Mouse (Mus musculus) neural tube, embryonic 13.5 days (tissue): Measurements from ENCODE around the gene Rasa2. TPM values are rescaled to one million over a fixed set of nuclear protein-coding genes. Genes with fewer than 3 reads are reported as not detected.

Experiments used
- ATAC-seq: fragments of 200-750 bp; cut with Nextera tagmentation; 2 replicates; pipeline ENCODE4 v1.8.0; 2017; ENCODE audit warnings: low read depth, mild to moderate bottlenecking, moderate TSS enrichment, moderate library complexity
- H3K27ac ChIP-seq: fragments of 300-500 bp; sonication (generic); replicated peaks from 2 replicates; pipeline ENCODE4 v1.5.1; 2015; ENCODE audit warnings: moderate library complexity, mild to moderate bottlenecking, inconsistent platforms
- H3K27me3 ChIP-seq: fragments of 300-500 bp; sonication (generic); 2 replicates; pipeline ENCODE4 v1.6.1; 2015; ENCODE audit warnings: mild to moderate bottlenecking, inconsistent platforms
- H3K36me3 ChIP-seq: fragments of 300-500 bp; sonication (generic); 2 replicates; pipeline ENCODE4 v1.6.1; 2015; ENCODE audit warnings: mild to moderate bottlenecking, inconsistent platforms
- H3K4me1 ChIP-seq: fragments of 300-500 bp; sonication (generic); replicated peaks from 2 replicates; pipeline ENCODE4 v1.6.1; 2015; ENCODE audit warnings: inconsistent platforms
- H3K4me2 ChIP-seq: fragments of 300-500 bp; sonication (generic); 2 replicates; pipeline ENCODE4 v1.6.1; 2015; ENCODE audit warnings: inconsistent platforms, mild to moderate bottlenecking, moderate library complexity
- H3K4me3 ChIP-seq: fragments of 300-500 bp; sonication (generic); 2 replicates; pipeline ENCODE4 v1.5.1; 2015; ENCODE audit warnings: mild to moderate bottlenecking, inconsistent platforms
- H3K9ac ChIP-seq: fragments of 300-500 bp; sonication (generic); 2 replicates; pipeline ENCODE4 v1.6.1; 2015; ENCODE audit warnings: moderate library complexity, mild to moderate bottlenecking, inconsistent platforms
- H3K9me3 ChIP-seq: fragments of 300-500 bp; sonication (generic); 2 replicates; pipeline ENCODE4 v1.6.1; 2016; ENCODE audit warnings: inconsistent platforms
- WGBS: fragments of 180-500 bp; shearing (Covaris S2); methylation state at CpG from one replicate; pipeline ENCODE4 v1.1.7; 2015; 5-methylcytosine and 5-hydroxymethylcytosine counted together
- polyA plus RNA-seq: library from polyadenylated mRNA; unstranded; fragments of >200 nt; fragmentation: Nextera tagmentation; extraction: Ambion mirVana; gene quantifications from 2 replicates; pipeline ENCODE4 v1.2.1, GENCODE M21; 2015

Rasa2 gene
- polyA plus RNA-seq, 1 experiment from 2014 or later: 16.3 TPM

DNA sequence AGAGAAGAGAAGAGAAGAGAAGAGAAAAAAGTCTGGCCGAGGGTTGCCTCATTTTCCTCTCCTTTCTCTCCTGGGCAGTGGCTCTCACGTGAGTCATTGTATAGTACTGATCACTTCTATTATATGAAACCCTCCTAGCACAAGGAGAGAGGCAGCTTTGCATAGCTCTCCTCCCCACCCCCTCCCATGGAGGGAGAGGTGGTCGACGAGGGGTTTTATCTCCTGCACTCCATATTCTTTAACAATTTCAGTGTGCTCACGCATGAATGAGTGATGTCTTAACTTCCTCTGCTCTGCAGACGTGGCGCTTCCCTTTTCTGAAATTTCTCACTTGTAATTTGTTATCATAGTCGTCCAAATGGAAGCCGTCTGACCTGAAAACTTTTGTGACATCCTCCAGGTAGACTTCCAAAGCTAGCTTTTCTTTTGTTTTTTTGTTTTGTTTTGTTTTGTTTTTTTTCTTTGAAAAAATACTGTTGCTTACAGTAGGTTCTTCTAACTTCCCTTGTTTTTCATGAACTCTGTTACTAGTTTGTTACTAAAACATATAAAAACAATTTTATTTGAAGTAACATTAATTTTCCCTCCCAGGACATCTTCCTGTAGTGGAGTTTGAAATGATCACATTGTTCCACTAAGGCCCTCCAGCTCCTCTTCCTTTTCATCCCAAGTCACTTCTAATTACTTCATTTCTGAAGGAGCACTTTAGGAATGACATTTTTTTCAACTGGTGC is 5.2 kb upstream of the Rasa2 start:
- Histone ChIP-seq H3K27me3 (peaks cover 7% of the 10 kb centered on the region; the same call in 1 of the 2 replicates), H3K4me1 (peaks cover 5% of the 10 kb centered on the region)

DNA sequence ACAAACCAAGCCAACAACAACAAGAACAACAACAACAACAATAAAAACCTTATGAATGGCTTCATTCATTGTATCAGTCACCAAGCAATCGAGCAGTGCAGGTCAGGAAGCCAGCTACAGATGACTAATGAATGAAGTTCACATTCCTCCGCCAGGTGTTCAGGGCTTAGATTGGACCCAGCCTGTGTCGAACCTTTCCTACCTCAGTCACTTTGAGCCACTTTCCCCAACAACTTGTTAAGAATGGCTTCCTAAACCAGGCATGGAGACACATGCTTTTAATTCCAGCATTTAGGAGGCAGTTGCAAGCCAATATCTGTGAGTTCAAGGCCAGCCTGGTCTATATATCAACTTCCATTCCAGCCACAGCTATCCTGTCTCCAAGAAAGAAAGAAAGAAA is 4.5 kb upstream of the Rasa2 start:
- peaks cover 6% of the 10 kb centered on the region for H3K4me1 ChIP-seq
- 78% methylated on average over 3 of the region's 3 CpGs for WGBS
- H3K9ac ChIP-seq: no peak overlapping the region
- H3K27ac ChIP-seq: no peak overlapping the region
- peaks cover 7% of the 10 kb centered on the region; the same call in 1 of the 2 replicates for H3K27me3 ChIP-seq
- no peaks in the 10 kb centered on the region for H3K36me3 ChIP-seq
- no peak overlapping the region for H3K4me3 ChIP-seq
- H3K9me3 ChIP-seq: no peaks in the 10 kb centered on the region
- ATAC-seq: no peak
- H3K4me2 ChIP-seq: no peak overlapping the region

More for the DNA sequence above, 5.2 kb upstream of the Rasa2 start:
- 60% methylated on average over 9 of the region's 9 CpGs for WGBS
- Histone ChIP-seq H3K9ac (no peak overlapping the region), H3K9me3 (no peaks in the 10 kb centered on the region), H3K36me3 (no peaks in the 10 kb centered on the region), H3K4me2 (no peak overlapping the region), H3K4me3 (no peak overlapping the region), H3K27ac (no peak overlapping the region)
- ATAC-seq: no peak

DNA sequence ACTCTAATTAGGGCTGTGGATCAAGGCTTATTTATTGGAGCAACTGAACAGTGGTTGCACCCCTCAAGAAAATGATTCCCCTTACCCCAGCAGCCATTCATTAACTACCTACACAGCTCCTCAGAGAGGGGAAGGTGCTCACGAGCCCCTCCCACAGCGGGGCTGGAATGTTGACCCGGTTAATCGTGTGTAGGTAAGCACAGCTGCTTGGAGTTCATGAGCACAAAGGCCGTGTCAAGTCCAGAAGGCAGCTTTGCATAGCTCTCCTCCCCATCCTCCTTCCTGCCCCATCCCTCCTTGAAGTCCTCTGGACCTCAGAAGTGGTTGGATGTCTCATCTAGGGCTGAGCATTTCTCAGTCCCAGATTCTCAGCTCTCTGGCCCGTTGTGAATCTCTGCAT is 3.8 kb upstream of the Rasa2 start:
- H3K9ac ChIP-seq: no peak overlapping the region
- no peaks in the 10 kb centered on the region for H3K36me3 ChIP-seq
- peaks cover 7% of the 10 kb centered on the region for H3K4me1 ChIP-seq
- no peak overlapping the region for H3K4me3 ChIP-seq
- no peak overlapping the region for H3K27ac ChIP-seq
- no peak overlapping the region for H3K4me2 ChIP-seq
- WGBS: 79% methylated on average over 6 of the region's 6 CpGs
- ATAC-seq: no peak
- peaks cover 7% of the 10 kb centered on the region; the same call in 1 of the 2 replicates for H3K27me3 ChIP-seq
- H3K9me3 ChIP-seq: no peaks in the 10 kb centered on the region

DNA sequence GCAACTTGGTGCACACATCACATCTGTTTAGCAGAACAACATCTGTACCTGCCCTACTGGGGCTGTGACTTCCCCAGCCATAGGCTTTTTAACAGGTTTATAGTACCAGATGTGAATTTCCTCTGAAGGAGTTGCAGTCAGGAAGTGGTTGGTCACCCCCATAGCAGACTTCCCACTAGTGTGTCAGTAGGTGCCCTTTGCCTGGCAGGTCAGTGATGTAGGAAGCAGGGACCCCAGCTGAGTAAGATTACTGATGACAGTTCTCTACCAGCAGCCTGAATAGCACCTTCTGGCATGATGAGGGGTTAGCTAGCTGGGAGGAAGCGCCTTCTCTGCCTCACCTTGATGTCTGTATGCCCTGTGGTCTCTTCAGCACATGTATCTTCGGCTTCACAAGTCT is 2.4 kb upstream of the Rasa2 start:
- no peak overlapping the region for H3K4me3 ChIP-seq
- no peak overlapping the region for H3K9ac ChIP-seq
- H3K36me3 ChIP-seq: no peaks in the 10 kb centered on the region
- peaks cover 7% of the 10 kb centered on the region; the same call in 1 of the 2 replicates for H3K27me3 ChIP-seq
- H3K4me1 ChIP-seq: peaks cover 15% of the 10 kb centered on the region
- no peak overlapping the region for H3K4me2 ChIP-seq
- no peak for ATAC-seq
- no peaks in the 10 kb centered on the region for H3K9me3 ChIP-seq
- WGBS: 88% methylated on average over 2 of the region's 2 CpGs
- H3K27ac ChIP-seq: no peak overlapping the region

DNA sequence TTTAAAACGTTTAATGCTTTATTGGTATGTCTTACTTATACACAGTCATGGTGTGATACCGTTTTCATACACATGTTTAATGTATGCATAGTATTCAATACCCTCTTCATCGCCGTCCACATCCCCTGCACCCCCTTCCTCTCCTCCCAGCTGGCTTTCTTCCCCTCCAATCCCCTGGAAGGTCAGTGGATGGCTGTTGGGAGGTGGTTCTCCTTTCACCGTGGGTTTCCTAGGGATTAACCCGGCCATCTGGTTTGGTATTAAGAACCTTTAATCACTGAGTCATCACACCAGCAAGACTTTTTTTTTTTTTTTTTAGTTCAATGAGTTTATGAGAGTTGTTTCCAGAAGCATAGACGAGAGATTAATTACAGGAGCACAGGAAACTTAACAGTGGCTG is 1.3 kb upstream of the Rasa2 start:
- WGBS: 65% methylated on average over 7 of the region's 7 CpGs
- ATAC-seq: no peak
- Histone ChIP-seq H3K27ac (no peak overlapping the region), H3K9me3 (no peaks in the 10 kb centered on the region), H3K9ac (no peak overlapping the region), H3K27me3 (peaks cover 7% of the 10 kb centered on the region; the same call in 1 of the 2 replicates), H3K4me3 (no peak overlapping the region), H3K4me1 (peaks cover 17% of the 10 kb centered on the region), H3K4me2 (no peak overlapping the region), H3K36me3 (no peaks in the 10 kb centered on the region)

DNA sequence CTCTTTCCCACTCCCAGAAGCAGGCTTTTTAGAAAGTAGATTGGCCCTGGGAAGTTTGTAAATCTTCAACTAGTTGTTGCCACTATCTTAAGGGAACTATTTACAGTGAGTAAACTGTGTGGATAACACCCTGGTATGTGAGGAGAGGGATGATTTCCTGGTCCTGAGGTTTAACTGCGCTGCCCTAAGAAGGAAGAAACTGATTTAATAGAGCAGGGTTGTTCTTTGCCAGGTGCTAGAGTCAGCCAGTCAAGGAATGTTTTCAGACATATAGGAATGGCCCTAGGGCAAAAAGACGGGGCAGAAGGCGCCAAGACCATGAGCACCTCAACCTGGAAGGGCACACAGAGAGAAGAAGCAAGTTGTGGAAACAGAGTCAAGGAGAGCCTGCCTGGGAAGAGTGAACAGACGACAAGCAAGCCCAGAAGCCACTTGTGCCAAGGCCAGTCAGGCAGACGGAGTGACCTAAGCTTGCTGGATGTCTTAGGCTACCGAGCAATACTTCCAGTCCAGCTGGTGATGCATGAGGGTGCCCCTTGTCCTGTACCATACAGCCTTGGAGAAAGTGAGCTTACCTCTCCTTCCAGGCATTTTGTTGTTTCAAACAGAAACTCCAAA is 765 bp upstream of the Rasa2 start:
- no peak overlapping the region for H3K27ac ChIP-seq

DNA sequence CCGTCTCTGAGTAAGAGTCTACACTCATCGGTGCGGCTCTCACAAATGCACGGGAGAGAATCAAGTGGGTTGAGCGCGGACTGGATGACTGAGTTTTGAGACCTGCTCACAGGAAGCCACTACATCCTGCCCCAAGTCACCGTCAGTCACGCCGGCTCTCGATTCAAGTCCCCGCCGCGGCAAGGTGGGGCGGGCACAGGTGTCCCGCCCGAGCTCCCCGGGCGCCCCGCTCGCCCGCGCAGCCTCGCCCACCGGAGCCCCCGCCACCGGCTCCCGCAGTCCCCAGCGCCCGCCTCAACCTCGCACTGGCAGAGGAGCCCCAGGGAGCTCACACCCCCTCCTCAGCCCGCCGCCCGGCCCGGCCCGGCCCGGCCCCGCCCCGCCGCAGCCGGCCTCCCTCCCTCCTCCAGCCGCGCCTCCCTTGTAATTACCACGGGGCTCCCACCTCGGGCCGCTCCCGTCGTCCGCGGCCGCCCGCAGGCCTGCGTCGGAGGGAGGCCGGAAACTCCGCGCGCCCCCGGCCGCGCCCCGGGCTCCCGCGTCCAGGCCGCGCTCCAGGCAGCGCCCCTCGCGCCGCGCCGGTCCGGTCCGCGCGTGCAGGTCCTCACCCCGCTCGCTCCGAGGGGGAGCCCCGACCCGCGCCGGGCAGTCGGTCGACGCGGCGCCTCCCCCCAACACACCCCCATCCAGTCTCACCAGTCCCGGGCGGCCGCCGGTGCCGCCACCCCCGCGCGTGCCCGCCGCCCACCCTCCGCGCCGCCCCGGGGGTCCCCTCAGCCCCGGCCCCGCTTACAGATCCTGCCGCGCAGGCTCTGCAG is 637 bp downstream of the Rasa2 start:
- Histone ChIP-seq H3K9ac (peak overlapping the region; percentile 98), H3K36me3 (no peaks in the 10 kb centered on the region), H3K4me1 (peaks cover 22% of the 10 kb centered on the region), H3K9me3 (no peaks in the 10 kb centered on the region), H3K27me3 (peaks cover 7% of the 10 kb centered on the region; the same call in 1 of the 2 replicates), H3K4me2 (peak overlapping the region; percentile 74), H3K4me3 (peak overlapping the region; percentile 87), H3K27ac (peak overlapping the region; percentile 98)
- peak; percentile 86 for ATAC-seq
- under 1% methylated on average over 83 of the region's 105 CpGs for WGBS

More for the DNA sequence above, 765 bp upstream of the Rasa2 start:
- ATAC-seq: no peak
- Histone ChIP-seq H3K27me3 (peaks cover 7% of the 10 kb centered on the region; the same call in 1 of the 2 replicates), H3K36me3 (no peaks in the 10 kb centered on the region), H3K9ac (no peak overlapping the region), H3K9me3 (no peaks in the 10 kb centered on the region), H3K4me3 (peak overlapping the region; percentile 87; the same call in 1 of the 2 replicates), H3K4me2 (peak overlapping the region; percentile 74), H3K4me1 (peaks cover 22% of the 10 kb centered on the region)
- WGBS: 68% methylated on average over 6 of the region's 6 CpGs

DNA sequence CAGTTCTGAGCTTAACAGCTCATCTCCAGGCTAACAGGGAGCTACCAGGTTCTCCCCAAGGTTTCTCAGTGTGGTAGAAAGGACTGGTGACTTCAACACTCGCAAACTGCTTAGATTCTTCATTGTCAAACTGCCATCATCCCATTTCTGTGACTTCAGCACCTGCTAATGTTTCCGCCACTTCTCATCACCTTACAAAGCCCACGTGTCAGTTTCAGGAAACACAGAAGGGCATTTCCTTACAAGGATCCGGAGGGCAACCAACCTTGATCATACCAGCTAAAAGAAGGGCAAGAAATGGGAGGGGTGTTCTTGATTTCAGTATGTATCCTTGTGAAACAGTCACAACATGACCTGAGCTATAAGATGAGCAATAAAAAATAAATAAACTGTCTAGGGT is 2.3 kb downstream of the Rasa2 start:
- Histone ChIP-seq H3K27ac (no peak overlapping the region), H3K4me2 (no peak overlapping the region), H3K9ac (no peak overlapping the region), H3K9me3 (no peaks in the 10 kb centered on the region), H3K27me3 (peaks cover 7% of the 10 kb centered on the region; the same call in 1 of the 2 replicates), H3K36me3 (no peaks in the 10 kb centered on the region), H3K4me3 (no peak overlapping the region), H3K4me1 (peaks cover 22% of the 10 kb centered on the region)
- no peak for ATAC-seq
- WGBS: 73% methylated on average over 4 of the region's 4 CpGs

DNA sequence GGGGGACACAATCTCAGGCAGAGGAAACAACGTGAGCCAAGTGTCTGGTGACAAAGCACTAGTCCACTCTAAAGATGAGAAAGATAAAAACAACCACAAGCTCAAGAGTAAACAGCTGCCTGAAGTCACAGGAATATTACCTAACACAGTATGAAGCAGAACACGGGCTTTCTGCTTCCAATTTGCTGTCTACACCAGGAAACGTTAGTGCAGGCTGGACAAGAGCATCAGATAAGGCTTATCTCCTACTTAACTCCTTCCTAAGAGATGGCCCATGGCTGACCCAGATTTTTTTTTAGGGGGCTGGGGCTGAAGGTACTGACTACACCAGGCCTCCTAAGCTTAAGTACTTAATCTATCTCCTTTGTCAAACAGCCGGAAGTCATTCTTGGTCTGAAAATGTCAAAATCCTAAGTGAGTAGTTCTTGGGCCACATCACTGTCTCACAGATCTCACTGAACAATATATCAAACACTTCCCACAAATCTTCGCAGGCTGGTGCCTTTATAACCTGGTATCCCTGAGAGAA is 3.8 kb downstream of the Rasa2 start:
- 61% methylated on average over 5 of the region's 5 CpGs for WGBS
- no peak for ATAC-seq

DNA sequence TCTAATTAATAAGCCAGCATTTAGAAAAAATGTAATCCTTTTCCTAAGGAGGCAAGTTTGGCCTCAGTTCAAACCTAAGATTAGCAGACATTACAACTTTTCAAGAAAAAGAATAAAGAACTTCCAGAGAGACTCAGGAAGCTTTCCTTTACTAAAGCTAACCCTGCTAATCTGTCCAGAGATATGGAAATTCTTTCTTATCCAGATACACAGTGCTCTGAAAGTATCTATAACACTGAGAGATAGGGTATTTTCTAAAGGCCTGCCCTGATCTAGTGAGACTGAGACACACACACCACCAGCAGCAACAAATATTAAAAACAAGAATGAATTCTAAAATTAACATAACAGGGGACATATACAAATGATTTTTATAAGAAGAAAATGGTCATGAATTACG is 4.4 kb downstream of the Rasa2 start:
- no peak overlapping the region for H3K4me2 ChIP-seq
- H3K27me3 ChIP-seq: no peaks in the 10 kb centered on the region
- no peak overlapping the region for H3K27ac ChIP-seq
- no peak for ATAC-seq
- H3K4me3 ChIP-seq: no peak overlapping the region
- 0 out of 2 replicates have a peak, but pooled peaks cover 4% of the 10 kb centered on the region for H3K36me3 ChIP-seq
- no peak overlapping the region for H3K9ac ChIP-seq
- WGBS: 79% methylated on average over 1 of the region's 1 CpGs
- H3K4me1 ChIP-seq: peaks cover 21% of the 10 kb centered on the region
- H3K9me3 ChIP-seq: no peaks in the 10 kb centered on the region

More for the DNA sequence above, 3.8 kb downstream of the Rasa2 start:
- no peak overlapping the region for H3K27ac ChIP-seq
- H3K4me2 ChIP-seq: no peak overlapping the region
- H3K27me3 ChIP-seq: peaks cover 4% of the 10 kb centered on the region; the same call in 1 of the 2 replicates
- no peak overlapping the region for H3K9ac ChIP-seq
- no peaks in the 10 kb centered on the region for H3K9me3 ChIP-seq
- H3K36me3 ChIP-seq: 0 out of 2 replicates have a peak, but pooled peaks cover 4% of the 10 kb centered on the region
- H3K4me1 ChIP-seq: peaks cover 22% of the 10 kb centered on the region
- H3K4me3 ChIP-seq: no peak overlapping the region

DNA sequence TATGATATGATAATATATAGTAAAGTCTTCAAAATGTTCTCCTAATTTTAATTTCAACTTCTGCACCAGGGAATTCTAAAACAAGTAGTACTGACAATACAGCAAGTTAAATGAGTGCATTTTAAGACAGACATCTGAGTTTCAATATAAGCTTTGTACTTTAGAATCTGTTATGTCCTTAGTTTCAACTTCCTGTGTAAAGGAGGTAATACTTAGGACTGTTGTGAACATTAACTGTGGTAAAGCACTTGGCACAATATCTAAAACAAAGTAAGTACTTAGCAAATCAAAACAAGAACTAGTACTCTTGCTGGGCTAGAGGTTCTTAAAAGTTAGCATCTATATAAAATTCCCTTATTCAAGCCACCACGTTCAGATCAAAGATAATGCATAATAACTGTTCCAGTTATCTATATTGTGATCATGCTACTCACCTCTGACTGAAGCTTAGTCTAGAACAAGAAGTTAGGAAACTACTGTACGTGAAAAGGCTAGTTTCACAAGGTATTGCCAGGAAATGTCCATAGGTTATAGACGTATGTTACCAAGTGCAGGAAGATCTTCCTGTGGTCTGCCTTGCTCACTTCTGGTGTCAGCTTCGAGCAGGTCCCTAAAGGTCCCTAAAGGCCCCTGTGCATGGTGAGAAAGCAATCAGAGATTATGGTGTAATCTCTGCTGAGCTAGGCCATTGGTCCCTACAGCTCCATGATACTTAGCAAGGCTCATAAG is 12.8 kb downstream of the Rasa2 start:
- ATAC-seq: no peak
- H3K4me3 ChIP-seq: no peak overlapping the region
- H3K9ac ChIP-seq: no peak overlapping the region
- H3K9me3 ChIP-seq: no peaks in the 10 kb centered on the region
- H3K4me1 ChIP-seq: no peaks in the 10 kb centered on the region
- 0 out of 2 replicates have a peak, but pooled peaks cover 4% of the 10 kb centered on the region for H3K36me3 ChIP-seq
- 88% methylated on average over 4 of the region's 4 CpGs for WGBS
- no peak overlapping the region for H3K4me2 ChIP-seq
- no peaks in the 10 kb centered on the region for H3K27me3 ChIP-seq
- no peak overlapping the region for H3K27ac ChIP-seq
